Mouse (Mus musculus) lung, postnatal 4 days (tissue): Measurements from ENCODE around the gene Ankrd13a.

Source experiments
- DNase-seq, 2 experiments: peaks; one replicate each; pipeline ENCODE4 v3.0.0; 2021

The Ankrd13a gene

DNA sequence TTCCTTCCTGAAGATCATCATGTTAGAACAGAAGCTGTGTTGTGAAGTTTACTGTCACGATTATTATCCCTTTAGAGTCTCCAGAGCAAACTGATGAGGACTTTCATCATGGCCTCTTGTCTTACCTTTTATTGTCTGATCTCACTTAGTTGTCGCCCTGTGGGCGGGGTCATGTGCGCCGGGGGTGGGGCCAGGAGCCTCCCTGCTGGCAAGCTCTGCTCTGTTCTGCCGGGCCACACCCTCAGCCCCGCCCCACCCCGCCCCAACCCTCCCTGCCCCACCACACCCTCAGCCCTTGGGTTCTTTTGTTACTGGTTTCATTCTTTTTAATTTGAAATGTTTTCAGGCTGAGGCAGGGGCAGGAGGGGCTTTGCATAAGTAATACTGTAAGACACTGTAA, 26.6 kb downstream of the Ankrd13a start:
- DNase-seq = peak in 1 of 2 experiments; percentile 51

DNA sequence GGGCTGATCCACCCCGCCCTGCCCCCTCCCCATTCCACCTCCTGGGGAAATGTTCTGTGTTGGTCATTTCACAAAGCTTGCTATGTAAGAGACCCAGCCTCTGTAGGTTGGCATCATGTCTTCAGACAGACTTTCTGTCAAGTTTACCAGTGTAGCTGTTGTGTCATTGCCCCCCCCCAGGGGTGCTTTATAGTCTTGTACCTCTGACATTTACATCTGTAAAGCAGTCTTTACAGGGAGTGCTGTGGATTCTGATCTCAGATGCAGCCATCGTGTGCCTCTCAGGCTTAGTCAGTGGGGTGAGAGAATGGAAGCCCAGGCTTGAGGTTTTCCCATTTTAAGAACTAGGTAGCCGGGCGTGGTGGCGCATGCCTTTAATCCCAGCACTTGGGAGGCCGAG, 27.4 kb downstream of the Ankrd13a start:
- no peak for DNase-seq

DNA sequence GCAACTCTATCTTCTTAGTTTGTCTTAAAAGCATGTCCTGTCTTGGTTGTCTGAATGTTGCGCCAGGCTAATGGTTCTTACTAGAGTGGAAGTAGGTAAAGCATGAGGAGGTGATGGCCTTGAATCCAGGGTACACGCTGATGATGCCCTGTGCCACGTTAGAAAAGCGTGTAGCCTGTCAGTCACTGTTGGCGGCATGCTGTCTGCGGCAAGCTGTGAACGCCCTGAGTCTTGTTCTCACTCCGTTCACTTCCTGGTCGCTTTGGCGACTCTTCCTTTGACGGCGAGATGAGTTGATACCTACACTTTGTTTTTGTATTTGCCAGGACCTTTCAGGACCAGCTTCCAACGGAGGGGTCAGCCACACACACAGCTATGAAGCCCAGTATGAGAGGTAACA, 28.8 kb downstream of the Ankrd13a start:
- no peak for DNase-seq

DNA sequence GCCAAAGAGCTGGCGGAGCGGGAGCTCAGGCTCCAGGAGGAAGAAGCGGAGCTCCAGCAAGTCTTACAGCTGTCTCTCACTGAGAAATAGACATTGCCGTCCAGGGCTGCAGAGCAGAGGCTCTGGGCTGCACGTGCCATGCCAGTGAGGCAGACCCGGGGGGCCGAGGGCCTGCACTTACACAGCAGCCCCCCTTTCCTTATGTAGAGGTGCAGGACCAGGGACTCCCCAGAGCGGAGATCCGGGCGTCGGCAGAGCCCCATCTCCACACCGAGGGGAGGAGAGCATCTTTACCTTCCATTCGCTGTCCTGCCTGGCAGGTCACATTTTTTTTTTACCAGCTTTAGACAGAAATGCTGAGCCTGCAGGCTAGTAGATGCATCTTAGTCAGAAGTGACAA, 29.9 kb downstream of the Ankrd13a start:
- DNase-seq = no peak

DNA sequence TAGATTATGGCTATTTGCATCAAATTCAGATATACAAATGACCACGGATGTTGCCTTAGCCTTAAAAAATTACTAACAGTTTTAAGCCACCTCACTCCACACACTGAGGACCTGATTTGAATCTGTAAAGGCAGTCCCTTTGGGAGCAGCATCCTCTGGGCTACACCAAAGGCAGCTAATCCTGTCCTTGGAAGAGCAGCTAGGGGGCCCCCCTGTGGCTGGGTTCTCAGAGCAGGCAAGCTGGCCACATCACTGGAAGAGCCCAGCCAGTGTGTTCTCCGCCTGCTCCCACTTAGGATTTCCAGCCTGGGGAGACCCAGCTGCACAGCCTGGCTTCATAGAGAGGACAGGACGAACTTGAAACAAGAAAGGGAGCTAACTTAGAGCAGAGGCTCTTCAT, 30.5 kb downstream of the Ankrd13a start:
- DNase-seq = peak; percentile 67 to 72

DNA sequence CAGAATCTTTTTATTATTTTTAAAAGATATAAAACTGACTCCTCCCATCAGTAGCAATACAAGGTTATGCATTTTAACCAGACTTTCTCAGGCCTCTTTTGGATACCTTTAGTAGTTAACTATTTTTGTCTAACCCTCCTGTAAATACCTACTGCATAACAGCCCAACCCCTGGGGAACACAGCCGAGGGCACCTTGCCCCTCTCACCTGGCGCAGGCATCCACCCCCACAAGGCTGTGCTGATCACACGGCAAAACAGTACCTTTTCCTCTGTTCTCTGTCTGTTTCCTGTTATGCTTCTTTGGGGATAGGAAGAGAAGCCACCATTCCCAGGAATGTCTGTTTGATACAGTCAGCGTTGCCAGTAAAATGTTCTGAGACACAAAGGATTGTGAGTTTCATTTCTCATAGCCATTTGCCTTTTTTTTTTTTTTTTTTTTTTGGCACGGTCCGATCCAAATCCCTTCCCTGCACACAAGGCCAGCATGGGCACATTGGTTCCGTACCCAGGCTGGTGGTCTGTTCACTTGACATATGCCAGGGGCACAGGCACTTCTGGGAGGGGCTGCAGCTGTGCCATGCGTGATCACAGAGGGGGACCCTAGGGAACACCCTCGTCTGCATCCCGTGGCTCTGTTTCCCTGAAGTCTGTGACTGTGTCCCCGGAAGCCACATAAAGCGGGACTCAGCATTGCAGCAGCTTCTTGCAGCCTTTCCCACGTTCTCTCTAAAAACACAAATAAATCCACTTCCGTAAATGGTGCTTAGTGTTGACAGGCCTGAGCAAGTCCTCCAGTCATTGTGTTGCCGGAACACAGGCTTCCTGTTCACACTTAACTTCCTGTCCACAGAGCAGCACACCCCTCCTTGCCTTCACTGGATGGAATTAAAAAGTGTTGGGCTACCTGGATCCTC, 31.2 kb downstream of the Ankrd13a start:
- peak; percentile 47 to 58 for DNase-seq

DNA sequence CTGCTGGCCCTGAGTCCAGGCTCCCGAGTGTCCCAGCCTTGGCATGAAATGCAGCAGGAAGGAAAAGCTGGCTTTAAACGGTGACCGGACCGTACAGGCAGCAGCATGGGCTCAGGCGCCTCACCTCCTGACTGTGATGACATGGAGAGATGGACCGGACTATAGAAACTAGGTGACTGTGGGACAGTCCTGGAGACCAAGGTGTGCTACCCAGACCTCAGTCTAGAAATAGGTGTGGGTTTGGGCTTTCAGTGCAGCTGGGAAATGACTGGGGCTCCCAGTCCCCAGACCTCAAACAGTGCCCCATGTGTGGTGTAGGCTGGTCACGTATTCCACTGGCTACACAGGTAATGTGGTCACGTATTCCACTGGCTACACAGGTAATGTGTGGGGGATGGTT, 32.2 kb downstream of the Ankrd13a start:
- DNase-seq = no peak

DNA sequence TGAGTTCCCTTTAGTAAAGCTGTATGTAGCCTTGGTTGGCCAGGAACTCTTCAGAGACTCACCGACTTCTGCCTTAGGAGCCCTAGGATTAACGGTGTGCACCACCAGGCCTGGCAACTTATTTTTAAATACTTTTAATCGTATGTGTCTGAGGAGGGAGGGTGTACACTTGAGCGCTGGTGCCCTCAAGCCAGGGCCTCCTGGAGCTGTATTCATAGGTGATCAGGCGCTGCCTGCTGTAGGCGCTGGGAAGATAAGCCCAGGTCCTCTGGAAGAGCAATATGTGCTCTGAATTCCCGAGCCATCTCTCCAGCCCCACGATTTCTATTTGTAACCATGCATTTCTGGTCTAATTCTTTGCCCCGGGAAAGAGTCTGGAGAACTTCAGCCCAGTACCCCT, 32.6 kb downstream of the Ankrd13a start:
- DNase-seq = no peak

DNA sequence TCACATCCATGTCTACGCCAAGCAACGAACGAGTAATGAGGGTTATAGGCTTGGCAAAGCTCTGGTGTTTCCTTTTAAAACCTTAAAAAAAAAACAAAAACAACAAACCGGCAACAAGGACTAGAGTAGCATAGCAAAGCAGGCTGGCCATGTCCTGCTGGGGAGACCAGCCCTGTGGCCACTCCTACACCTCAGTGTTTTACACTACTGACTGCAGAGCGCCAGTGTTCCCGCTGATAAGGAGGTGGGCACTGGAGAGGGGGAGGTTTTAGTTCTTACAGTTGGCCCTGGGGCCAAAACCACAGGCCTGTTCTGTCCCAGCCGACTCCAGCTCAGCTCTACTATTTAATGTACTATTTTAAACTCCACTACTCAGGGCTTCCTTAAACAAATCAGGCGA, 33.0 kb downstream of the Ankrd13a start:
- DNase-seq = no peak

DNA sequence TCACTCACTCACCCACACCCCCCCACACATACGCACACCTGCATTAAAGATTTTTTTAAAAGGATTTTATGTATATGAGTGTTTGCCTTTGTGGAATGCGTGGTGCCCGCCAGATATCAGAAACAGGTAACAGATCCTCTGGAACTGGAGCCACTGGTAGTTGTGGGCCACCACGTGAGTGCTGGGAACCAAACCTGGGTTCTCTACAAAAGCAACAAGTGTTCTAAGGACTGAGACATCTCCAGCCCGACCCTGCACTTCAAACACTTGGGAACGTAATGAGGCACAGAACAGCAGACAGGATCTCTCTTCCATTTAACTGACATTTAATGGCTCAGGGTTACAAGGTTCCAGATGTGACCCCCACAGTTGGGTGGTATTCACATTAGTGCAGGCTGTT, 33.4 kb downstream of the Ankrd13a start:
- DNase-seq = no peak

DNA sequence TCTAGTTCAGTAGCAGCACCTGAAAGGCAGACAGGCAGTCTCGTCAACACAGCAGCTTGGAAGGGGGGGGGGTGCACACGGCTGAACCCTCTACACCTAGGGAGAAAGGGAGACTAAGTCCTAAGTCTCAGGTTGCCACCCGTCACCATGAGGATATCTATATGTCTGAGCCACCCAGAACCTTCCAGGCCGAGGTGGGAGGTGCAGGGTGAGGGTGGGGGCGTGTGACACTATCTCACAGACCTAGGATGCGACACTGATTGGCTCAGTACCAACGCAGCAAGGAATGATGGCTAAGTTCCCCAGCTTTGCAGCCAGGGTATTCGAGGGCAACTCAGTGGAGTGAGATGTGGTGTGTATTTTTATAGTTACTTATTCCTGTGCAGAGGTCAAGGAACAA, 33.9 kb downstream of the Ankrd13a start:
- no peak for DNase-seq

DNA sequence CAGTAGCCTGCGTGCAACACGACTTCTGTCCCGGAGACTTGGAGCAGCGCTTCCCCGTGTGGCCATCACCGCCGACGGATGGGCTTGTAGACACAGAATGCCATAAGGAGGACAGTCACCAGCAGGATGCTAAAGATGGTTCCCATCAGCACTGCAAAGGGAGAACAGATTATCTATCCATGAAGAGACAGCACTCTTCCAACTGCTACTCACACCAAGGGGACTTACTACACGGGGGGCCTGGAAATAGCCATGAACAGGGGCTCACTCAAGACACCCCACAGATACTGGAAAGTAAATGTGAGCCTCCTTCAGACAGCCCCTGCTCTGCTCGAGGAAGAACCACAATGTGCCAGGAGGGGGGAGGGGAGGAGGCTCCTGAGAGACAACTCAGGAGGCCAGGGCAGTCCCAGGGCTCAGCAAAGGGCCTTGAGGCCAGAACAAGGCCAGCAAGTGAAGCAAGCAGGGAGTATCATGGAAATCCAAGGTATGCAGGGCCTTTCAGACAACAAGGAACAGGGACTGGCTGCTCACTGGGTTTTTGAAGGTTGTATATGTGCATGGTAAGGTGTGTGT, 34.8 kb downstream of the Ankrd13a start:
- DNase-seq = no peak

DNA sequence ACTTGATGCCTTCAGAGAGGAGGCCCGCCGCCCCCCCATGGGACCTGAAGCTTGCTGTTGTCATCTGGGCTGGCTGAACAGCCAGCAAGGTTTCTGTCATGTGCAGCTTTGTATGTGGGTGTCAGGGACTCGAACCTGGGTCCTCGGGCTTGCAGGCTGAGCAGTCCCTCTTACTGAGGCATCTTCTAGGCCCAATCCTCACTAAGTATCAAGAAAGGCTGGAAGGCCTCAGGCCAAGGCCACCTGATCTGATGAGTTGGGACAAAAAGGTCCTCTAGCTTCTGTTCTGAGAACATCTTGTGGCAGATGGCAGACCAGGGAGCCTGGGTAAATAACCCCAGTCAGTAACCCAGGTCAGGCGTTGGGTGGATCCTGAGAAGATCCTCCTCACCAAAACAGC, 35.3 kb downstream of the Ankrd13a start:
- no peak for DNase-seq

DNA sequence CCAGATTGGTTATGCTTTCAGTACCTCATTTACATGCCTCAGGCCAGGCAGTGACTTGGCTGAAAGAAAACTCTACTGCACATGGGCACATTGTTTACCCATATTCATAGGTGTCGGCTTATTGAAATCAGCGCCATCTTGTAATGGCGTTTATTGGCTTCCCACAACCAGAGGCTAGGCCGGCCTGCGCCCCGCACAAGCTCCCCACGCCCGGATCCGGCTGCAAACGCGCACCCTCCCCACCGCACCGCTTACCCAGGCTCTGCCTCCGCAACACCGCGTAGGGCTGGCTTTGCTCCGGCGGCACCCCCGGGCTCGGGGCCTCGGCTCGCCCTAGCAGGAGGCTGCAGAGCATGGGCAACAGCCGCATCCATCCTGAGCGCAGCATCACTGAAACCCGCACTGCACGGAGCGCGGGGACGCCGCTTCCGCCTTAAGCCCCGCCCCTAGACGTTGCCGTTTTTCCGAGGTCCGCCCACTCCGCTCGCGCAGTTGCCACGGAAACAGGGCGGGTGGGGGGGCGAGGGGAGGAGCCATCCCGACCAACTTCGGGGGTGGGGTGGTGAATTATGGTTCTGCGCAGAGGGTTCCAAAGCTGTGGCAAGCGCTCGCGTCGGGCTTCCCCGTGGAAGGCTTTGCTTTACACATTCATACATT, 39.2 kb downstream of the Ankrd13a start:
- DNase-seq = peak; percentile 89 to 90

DNA sequence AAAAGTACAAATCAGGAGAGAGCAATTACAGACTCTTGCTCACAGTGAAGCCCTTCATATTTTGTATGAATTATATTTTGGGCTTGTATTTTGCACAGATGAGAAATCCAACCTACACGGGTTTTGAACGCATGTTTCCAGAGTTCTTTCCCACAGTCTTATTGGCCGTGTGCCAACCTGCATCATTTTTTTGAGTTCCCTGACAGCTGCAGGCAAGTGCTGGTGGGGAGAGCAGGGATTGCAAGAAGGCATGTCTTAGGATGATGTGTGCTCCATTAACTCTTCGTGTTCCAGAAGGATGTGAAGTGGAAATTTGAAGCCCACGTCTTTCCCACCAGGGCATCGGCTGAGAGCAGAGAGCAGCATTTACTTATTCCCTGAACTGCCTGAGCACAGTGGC, 42.1 kb downstream of the Ankrd13a start:
- no peak for DNase-seq

DNA sequence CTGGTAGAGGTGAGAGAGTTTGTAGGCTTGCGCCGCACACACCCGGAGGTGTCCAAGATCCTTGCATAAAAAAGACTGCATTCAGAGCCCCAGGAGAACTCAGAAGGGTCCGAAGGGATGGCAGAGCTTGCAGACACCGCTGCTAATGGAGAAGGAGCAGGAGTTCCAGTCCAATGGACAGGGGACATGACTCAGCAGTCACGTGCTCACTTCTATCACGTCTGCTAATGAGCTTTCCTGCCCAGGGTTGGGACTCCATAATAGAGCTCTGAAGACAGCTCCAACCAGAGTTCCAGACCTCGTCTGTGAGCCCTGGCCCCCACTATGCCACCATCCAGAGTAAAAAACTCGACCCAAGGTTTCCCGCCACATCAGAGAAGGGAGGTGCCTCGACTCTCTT, 43.6 kb downstream of the Ankrd13a start:
- no peak for DNase-seq

DNA sequence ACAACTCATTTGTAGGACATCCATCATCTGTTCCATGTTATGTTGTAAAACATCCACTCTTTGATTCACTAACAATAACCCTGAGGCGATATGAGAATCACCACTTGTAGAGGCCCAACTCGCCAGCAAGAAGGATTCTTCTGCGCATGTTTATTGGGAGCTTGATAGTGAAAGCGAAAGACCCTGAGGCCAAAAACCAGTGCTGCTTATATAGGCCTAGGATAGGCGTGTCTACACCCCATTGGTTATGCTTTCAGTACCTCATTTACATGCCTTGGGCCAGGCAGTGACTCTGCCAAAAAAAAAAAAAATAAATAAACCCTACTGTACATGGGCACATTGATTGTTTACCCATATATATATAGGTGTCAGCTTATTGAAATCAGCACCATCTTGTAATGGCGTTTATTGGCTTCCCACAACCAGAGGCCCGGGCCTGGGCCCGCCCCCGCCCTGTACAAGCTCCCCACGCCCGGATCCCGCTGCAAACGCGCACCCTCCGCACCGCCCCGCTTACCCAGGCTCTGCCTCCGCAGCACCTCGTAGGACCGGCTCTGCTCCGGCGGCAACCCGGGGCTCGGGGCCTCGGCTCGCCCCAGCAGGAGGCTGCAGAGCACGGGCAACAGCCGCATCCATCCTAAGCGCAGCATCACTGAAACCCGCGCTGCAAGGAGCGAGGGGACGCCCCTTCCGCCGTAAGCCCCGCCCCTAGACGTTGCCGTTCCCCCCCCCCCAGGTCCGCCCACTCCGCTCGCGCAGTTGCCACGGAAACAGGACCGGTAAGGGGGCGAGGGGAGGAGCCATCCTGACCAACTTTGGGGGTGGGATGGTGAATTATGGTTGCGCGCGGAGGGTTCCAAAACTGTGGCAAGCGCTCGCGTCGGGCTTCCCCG, 48.6 kb downstream of the Ankrd13a start, which contains the start of gene 1500011B03Rik:
1500011B03Rik (minus strand) TSS at position 673 of the 893 bp plus-strand sequence.
- DNase-seq = peak; percentile 77 to 79

DNA sequence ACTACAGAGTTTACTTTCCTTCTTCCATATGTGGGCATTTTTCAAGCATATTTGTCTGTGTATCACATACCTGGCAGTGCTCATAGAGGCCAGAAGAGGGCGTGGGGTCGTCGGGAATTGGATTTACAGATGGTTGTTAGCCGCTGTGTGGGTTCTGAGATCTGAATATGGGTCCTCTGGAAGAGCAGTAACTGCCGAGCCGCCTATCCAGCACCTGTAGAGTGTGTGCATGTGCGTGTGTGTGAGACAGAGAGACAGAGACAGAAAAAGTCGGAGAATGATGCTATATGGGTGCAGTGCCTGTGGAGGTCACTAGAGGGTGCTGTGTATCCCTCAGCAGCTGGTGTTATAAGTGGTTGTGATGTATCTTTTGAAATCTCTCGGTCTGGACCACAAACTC, 49.7 kb downstream of the Ankrd13a start:
- peak in 1 of 2 experiments; percentile 60 for DNase-seq

DNA sequence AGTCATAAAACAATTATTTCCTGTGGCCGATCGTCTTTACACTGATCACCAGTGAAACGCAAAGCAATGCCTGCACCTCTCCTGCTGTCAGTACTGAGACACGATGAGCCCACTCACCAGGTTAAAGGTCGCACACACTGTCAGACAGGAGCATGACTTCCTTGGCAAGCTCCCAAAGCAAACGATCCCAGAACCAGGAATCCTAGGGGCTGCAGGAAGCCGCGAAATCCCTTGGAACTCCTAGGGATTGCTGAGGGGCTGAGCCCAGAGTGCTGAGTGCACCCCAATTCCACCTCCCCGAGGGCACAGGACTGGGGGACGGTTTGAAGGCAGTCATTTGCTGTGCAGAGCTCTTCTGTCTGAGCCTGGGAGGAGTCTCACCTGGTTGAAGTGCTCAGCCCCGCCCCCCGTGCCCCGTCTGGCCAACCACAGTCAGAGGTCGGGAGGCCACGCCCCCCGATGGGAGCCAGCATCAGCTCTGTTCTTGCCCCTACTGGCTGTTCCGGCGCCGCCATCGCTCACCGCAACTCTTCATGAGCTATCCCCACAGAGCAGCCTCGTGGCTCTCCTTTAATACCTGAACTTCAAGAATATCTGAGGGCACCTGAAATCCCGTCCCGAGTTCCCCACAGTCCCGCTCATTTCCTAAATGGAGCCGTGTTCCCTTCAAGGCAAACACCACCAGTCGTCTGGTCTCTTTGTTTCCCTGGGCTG, 51.7 kb downstream of the Ankrd13a start:
- peak; percentile 82 to 86 for DNase-seq

DNA sequence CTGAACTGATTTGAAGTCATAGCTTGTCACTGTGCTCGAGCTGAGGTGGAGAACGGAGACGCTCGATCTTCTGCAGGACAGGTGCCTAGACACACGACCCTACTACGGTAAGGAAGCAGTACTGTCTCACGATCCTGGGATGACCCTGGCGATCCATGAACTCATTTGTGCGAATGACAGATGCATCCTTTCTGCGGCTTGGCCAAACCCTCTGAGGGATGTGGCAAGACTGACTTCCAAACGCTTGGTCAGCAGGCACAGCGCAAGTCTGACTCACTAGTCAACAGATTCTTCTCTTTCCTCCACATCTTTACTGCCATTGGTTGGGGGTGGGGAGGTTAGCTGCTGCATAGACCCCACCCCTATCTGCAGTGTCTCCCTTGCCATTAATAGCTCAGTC, 53.0 kb downstream of the Ankrd13a start:
- peak in 1 of 2 experiments; percentile 53 for DNase-seq

DNA sequence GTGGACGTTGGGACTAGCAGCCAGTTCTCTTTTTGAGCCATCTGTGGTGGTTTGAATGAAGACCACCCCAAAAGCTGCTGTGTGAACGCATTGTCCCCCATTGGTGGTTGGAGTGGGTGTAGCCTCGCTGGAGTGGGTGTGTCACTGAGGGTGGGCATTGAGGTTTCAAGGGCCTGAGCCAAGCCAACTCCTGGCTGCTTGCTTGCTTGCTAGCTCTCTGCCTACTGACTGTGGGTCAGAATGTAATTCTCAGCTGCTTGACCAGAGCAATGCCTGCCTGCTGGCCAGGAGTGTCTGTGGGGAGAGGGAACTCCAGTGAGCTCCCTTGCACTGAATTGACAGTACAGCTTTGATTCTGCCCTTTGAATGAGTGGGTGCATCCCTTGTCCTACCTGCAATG, 55.3 kb downstream of the Ankrd13a start:
- DNase-seq = peak in 1 of 2 experiments; percentile 18

DNA sequence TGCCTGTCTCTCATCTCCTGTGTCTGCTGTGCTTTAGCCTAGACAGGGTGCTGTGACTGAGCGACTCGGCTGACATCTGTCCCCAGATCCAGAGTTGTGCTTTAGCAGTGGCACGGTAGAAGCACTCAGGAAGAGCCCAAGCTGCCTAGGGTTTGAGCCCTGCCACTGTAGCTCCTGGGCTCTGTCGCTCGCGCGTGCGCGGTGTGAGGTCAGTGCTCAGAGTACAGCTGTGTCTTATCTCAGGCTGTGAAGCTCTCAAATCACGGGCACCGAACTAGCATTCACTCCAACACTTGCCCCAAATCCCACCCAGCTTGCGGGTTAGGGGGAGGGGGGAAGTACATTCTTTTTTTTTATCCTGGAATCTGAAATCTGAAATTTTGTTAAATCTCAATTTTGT, 62.4 kb downstream of the Ankrd13a start:
- peak in 1 of 2 experiments; percentile 34 for DNase-seq
